Comparison of ENCODE assay signal across 12 mouse cellular contexts in genomic region chr4:100226619-100227018, GRCm38 (mm10).
DNase-seq lines count a peak whose midpoint lies in the region; ATAC-seq lines count a peak whose summit lies in the region.
"Had no signal": no experiment of that assay in that cellular context is flagged by ENCODE, and none has a peak within 500 bp of the region (broad histone marks: within the 10 kb centered on the region; RNA-seq: fewer than 3 reads in every experiment).

No protein-coding gene starts in this region.

- H3K9me3 ChIP-seq in lung, embryonic 16.5 days (ENCODE audit: control insufficient read depth, low read length), result no peaks in the 10 kb centered on the region
- H3K9me3 ChIP-seq: limb, embryonic 15.5 days had no signal

- H3K36me3 ChIP-seq in lung, embryonic 16.5 days (ENCODE audit: control insufficient read depth, insufficient read depth, low read length), result no peaks in the 10 kb centered on the region
- H3K36me3 ChIP-seq: limb, embryonic 15.5 days had no signal

- peaks cover 56% of the 10 kb centered on the region for H3K4me1 ChIP-seq in lung, embryonic 16.5 days (replicated peaks; ENCODE audit: control insufficient read depth, insufficient read depth, low read length)

- H3K4me3 ChIP-seq in lung, embryonic 16.5 days (ENCODE audit: low read length), result no peak overlapping the region
- H3K4me3 ChIP-seq: limb, embryonic 15.5 days had no signal

- peak; percentile 28 to 76 for DNase-seq in adrenal gland, adult (ENCODE audit: inconsistent age in 2 of 2, low spot score in 1 of 2)
- DNase-seq in adrenal gland, adult 18-20 months (ENCODE audit: low spot score in 2 of 2), result no peak
- DNase-seq in lung, adult 18-20 months, result no peak
- peak; percentile 72 for DNase-seq in kidney, postnatal 10 days
- DNase-seq in gastrocnemius, postnatal 25 days, result no peak
- no peak for DNase-seq in B cell, adult 2 months
- DNase-seq in MN1 (ENCODE audit: low spot score), result no peak
- DNase-seq: layer of hippocampus, postnatal 36 days; spleen, adult 18-20 months had no signal

- peak overlapping the region; percentile 9; the same call in 1 of the 2 replicates for H3K27ac ChIP-seq in lung, embryonic 16.5 days (ENCODE audit: low read length)
- H3K27ac ChIP-seq: limb, embryonic 15.5 days had no signal

- no peak overlapping the region for H3K4me2 ChIP-seq in lung, embryonic 16.5 days (ENCODE audit: low read depth, low read length)
- H3K4me2 ChIP-seq: limb, embryonic 15.5 days had no signal

- WGBS in lung, embryonic 16.5 days, result 20% methylated on average over 4 of the region's 4 CpGs

- H3K9ac ChIP-seq in lung, embryonic 16.5 days (ENCODE audit: low read length), result no peak overlapping the region
- H3K9ac ChIP-seq: limb, embryonic 15.5 days had no signal

- ATAC-seq in lung, embryonic 16.5 days (ENCODE audit: low read depth), result peak; percentile 34; the same call in 1 of the 2 replicates
- ATAC-seq: inflammation-experienced regulatory T-cells, adult 6 months had no signal

- no peaks in the 10 kb centered on the region for H3K27me3 ChIP-seq in lung, embryonic 16.5 days (ENCODE audit: control insufficient read depth, insufficient read depth, low read depth, low read length)
- H3K27me3 ChIP-seq: limb, embryonic 15.5 days had no signal

Comparison
In these comparisons a context has a peak if more than half of its experiments do, and no peak if none do; other contexts are left out.
1. DNase-seq: peak in adrenal gland, adult (2 of 2) and kidney, postnatal 10 days (single experiment); none in adrenal gland, adult 18-20 months (0 of 2), lung, adult 18-20 months (0 of 2), gastrocnemius, postnatal 25 days (single experiment), B cell, adult 2 months (0 of 2) and MN1 (single experiment).